Mouse (Mus musculus): ENCODE results near the gene Tshr. TPM values are rescaled to one million over a fixed set of nuclear protein-coding genes. Genes with fewer than 3 reads are reported as not detected.
A peak's percentile ranks its signal among the peaks of the same experiment; 100 is the strongest.
"Not testable (repeated sequence)": the region's sequence is repeated elsewhere in the genome, so short reads cannot be mapped to it uniquely, and the experiment has no call there.

Tshr gene
- polyA plus RNA-seq, 2 experiments, result 0.34 to 0.62 TPM

- no peak for DNase-seq (ENCODE audit: low spot score)
- Histone ChIP-seq H3K27ac (replicated peaks; ENCODE audit: low read depth, low read length) (no peak overlapping the region), H3K4me2 (replicated peaks; ENCODE audit: low read depth, low read length, severe bottlenecking) (no peak overlapping the region), H3K4me1 (ENCODE audit: control insufficient read depth, insufficient read depth, low read length) (no peaks in the 10 kb centered on the region), H3K36me3 (ENCODE audit: control insufficient read depth, insufficient read depth, low read length) (no peaks in the 10 kb centered on the region), H3K9me3 (ENCODE audit: control insufficient read depth, low read length) (no peaks in the 10 kb centered on the region), H3K27me3 (ENCODE audit: control insufficient read depth, insufficient read depth, low read length) (no peaks in the 10 kb centered on the region), H3K9ac (ENCODE audit: low read depth, low read length, severe bottlenecking) (no peak overlapping the region), H3K4me3 (replicated peaks; ENCODE audit: low read length) (no peak overlapping the region)
- WGBS, result 68% methylated on average over 6 of the region's 6 CpGs
- no peak for TF ChIP-seq POLR2A (IDR thresholded peaks at IDR 0.05; ENCODE audit: borderline replicate concordance, extremely low read depth, insufficient read depth, insufficient read length)
- no peak for ATAC-seq (ENCODE audit: low FRiP score, low read depth)
Measured at GRCm38 (mm10) chr12:91534514-91534913, 150.2 kb downstream of the Tshr start.

DNA sequence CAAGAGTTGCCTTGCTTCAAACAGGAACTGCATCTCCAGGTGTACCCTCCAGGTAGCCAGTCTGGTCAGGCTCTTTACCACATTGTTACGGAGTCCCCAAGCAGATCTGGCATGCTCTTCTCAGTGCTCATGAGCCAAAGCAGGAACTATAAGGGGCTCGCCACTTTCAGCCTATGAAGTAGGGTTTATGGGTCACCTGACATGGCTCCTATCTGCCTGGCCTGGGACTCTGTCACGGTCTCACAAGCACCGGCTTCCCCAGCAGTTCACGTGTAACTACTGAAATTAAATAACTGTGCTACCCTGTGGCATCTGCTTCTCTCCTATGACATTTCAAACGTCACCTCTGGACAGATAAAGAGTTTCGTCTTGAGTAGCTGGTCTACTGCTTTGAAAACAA lies 155.8 kb downstream of the Tshr start:
- Histone ChIP-seq H3K27ac (replicated peaks; ENCODE audit: low read depth, low read length) (no peak overlapping the region), H3K27me3 (ENCODE audit: control insufficient read depth, insufficient read depth, low read length) (no peaks in the 10 kb centered on the region), H3K4me1 (ENCODE audit: control insufficient read depth, insufficient read depth, low read length) (no peaks in the 10 kb centered on the region), H3K9ac (ENCODE audit: low read depth, low read length, severe bottlenecking) (no peak overlapping the region), H3K4me3 (replicated peaks; ENCODE audit: low read length) (no peak overlapping the region), H3K36me3 (ENCODE audit: control insufficient read depth, insufficient read depth, low read length) (no peaks in the 10 kb centered on the region), H3K4me2 (replicated peaks; ENCODE audit: low read depth, low read length, severe bottlenecking) (no peak overlapping the region), H3K9me3 (ENCODE audit: control insufficient read depth, low read length) (no peaks in the 10 kb centered on the region)
- DNase-seq (ENCODE audit: low spot score) (no peak), ATAC-seq (ENCODE audit: low FRiP score, low read depth) (no peak)
- TF ChIP-seq POLR2A (IDR thresholded peaks at IDR 0.05; ENCODE audit: borderline replicate concordance, extremely low read depth, insufficient read depth, insufficient read length), result no peak
- WGBS, result 83% methylated on average over 7 of the region's 7 CpGs

DNA sequence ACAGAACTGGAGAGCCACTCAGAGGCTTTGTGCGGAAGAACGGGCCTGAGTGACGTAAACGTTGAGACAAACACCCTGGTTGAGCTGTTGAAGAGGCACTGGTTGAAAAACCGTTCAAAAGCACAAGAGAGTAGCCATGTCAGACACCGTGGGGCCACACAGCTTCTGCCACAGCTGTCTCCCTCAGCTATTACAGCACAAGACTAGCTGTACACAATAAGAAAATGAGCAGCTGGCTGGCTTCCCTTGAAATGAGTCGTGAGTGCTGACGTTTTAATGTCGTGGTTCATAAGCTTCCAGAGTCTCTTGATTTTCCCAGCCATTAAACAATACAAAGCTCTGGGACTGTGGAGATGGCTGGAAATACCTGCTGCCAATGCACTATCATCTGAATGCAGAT lies 165.1 kb downstream of the Tshr start:
- no peak for TF ChIP-seq POLR2A (IDR thresholded peaks at IDR 0.05; ENCODE audit: borderline replicate concordance, extremely low read depth, insufficient read depth, insufficient read length)
- 75% methylated on average over 9 of the region's 9 CpGs for WGBS
- H3K36me3 ChIP-seq (ENCODE audit: control insufficient read depth, insufficient read depth, low read length), result no peaks in the 10 kb centered on the region
- no peak overlapping the region for H3K4me2 ChIP-seq (replicated peaks; ENCODE audit: low read depth, low read length, severe bottlenecking)
- H3K9ac ChIP-seq (ENCODE audit: low read depth, low read length, severe bottlenecking), result no peak overlapping the region
- no peak overlapping the region for H3K4me3 ChIP-seq (replicated peaks; ENCODE audit: low read length)
- no peaks in the 10 kb centered on the region for H3K27me3 ChIP-seq (ENCODE audit: control insufficient read depth, insufficient read depth, low read length)
- peaks cover 7% of the 10 kb centered on the region; the same call in 1 of the 2 replicates for H3K4me1 ChIP-seq (ENCODE audit: control insufficient read depth, insufficient read depth, low read length)
- H3K9me3 ChIP-seq (ENCODE audit: control insufficient read depth, low read length), result no peaks in the 10 kb centered on the region
- peak; percentile 51 for DNase-seq (ENCODE audit: low spot score)
- no peak for ATAC-seq (ENCODE audit: low FRiP score, low read depth)
- H3K27ac ChIP-seq (replicated peaks; ENCODE audit: low read depth, low read length), result no peak overlapping the region

DNA sequence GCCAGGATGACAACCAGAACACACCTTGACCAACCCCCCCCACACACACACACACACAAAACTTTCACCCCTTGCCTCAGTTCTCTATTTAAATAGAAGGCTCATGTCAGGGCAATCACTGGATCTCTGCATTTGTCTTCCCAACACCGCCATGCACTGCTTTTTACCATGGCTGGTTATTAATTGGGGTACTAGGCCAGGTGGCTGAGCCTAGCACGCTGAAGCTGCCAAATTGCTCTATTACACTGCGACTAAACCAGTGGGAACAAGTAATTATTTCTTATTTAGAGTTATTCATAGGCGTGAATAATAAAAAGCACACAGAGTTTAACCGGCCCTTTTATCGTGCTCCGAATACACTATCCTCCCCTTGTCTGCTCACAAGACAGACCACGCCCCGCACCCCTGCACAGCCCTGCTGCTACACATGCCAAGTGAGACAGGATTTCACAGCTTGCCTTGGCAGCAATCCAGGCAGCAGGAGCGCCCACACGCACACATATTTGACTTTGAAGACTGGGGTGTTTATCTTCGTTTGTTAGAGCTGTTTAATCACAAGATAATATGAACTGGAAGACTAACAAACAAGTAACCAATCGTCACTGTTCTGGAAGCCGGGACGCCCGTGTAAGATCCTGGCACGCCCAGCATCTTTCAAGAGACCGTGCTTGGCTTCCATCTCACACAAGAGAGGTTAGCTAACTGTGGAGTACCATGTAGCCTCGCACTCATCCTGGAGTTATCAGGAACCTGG lies 167.6 kb downstream of the Tshr start:
- Histone ChIP-seq H3K27me3 (ENCODE audit: control insufficient read depth, insufficient read depth, low read length) (no peaks in the 10 kb centered on the region), H3K4me2 (replicated peaks; ENCODE audit: low read depth, low read length, severe bottlenecking) (peak overlapping the region; percentile 22; the same call in 1 of the 2 replicates), H3K36me3 (ENCODE audit: control insufficient read depth, insufficient read depth, low read length) (0 out of 2 replicates have a peak, but pooled peaks cover 2% of the 10 kb centered on the region), H3K9ac (ENCODE audit: low read depth, low read length, severe bottlenecking) (no peak overlapping the region), H3K4me3 (replicated peaks; ENCODE audit: low read length) (no peak overlapping the region), H3K27ac (replicated peaks; ENCODE audit: low read depth, low read length) (no peak overlapping the region), H3K4me1 (ENCODE audit: control insufficient read depth, insufficient read depth, low read length) (peaks cover 7% of the 10 kb centered on the region; the same call in 1 of the 2 replicates), H3K9me3 (ENCODE audit: control insufficient read depth, low read length) (no peaks in the 10 kb centered on the region)
- 43% methylated on average over 19 of the region's 19 CpGs for WGBS
- TF ChIP-seq POLR2A (IDR thresholded peaks at IDR 0.05; ENCODE audit: borderline replicate concordance, extremely low read depth, insufficient read depth, insufficient read length), result no peak
- peak; percentile 72; the same call in 1 of the 2 replicates for ATAC-seq (ENCODE audit: low FRiP score, low read depth)
- peak; percentile 64 for DNase-seq (ENCODE audit: low spot score)

DNA sequence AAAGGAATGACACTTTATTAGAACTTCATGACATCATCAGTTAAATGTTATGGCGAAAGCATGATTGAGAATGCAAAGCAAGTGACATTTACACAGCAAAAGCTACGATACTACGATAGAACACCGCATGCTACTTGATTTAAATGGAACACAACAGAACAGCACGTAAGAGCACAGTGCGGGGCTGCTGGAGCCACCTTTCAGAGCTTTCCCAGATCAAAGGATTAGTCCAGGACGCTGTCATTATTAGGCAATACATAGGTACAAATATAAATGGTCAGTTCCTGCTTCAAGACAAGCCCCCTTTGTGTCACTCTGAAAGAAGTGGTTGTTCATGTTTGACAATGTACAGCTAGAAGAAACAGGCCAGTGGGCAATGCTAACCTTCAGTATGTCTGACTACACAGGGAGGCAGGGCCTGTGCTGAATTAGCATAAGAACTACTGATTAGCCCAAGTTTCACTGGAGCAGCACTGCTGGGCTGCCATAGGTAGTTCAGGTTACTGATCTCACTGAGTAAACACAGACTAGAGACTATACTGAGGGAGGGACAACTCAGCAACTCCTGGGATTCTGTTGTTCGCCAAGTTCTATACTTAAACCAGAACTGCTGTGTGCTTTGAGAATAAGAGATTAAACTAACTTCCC lies 173.1 kb downstream of the Tshr start:
- H3K27me3 ChIP-seq (ENCODE audit: control insufficient read depth, insufficient read depth, low read length); ATAC-seq (ENCODE audit: low FRiP score, low read depth); H3K9me3 ChIP-seq (ENCODE audit: control insufficient read depth, low read length); H3K27ac ChIP-seq (replicated peaks; ENCODE audit: low read depth, low read length); H3K4me3 ChIP-seq (replicated peaks; ENCODE audit: low read length); H3K9ac ChIP-seq (ENCODE audit: low read depth, low read length, severe bottlenecking); DNase-seq (ENCODE audit: low spot score); H3K4me2 ChIP-seq (replicated peaks; ENCODE audit: low read depth, low read length, severe bottlenecking); H3K4me1 ChIP-seq (ENCODE audit: control insufficient read depth, insufficient read depth, low read length): not testable (repeated sequence)
- peaks cover 14% of the 10 kb centered on the region for H3K36me3 ChIP-seq (ENCODE audit: control insufficient read depth, insufficient read depth, low read length)
- WGBS, result 83% methylated on average over 8 of the region's 8 CpGs

DNA sequence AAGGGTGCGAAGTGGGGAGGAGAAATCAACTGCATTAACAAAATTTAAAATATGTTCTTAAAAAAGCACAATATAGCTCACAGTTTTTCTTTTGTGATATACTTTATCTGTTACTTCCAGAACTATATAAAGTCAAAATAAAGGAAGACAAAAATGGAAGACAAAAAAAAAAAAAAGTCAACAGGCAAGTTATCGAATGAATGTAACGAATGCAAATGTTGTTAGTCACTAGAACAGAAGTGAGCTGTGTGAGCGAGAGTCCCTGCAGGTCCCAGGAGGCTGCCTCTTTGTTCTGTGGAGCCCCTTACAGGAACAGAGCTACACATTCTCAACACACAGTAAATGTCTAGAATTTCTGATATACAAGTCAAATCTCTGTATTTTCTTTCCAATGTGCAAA lies 173.8 kb downstream of the Tshr start:
- not testable (repeated sequence) for H3K9ac ChIP-seq (ENCODE audit: low read depth, low read length, severe bottlenecking); H3K9me3 ChIP-seq (ENCODE audit: control insufficient read depth, low read length); DNase-seq (ENCODE audit: low spot score); H3K4me1 ChIP-seq (ENCODE audit: control insufficient read depth, insufficient read depth, low read length); ATAC-seq (ENCODE audit: low FRiP score, low read depth); H3K27ac ChIP-seq (replicated peaks; ENCODE audit: low read depth, low read length); H3K27me3 ChIP-seq (ENCODE audit: control insufficient read depth, insufficient read depth, low read length); H3K4me3 ChIP-seq (replicated peaks; ENCODE audit: low read length); H3K4me2 ChIP-seq (replicated peaks; ENCODE audit: low read depth, low read length, severe bottlenecking)
- H3K36me3 ChIP-seq (ENCODE audit: control insufficient read depth, insufficient read depth, low read length), result peaks cover 21% of the 10 kb centered on the region
- WGBS, result 85% methylated on average over 4 of the region's 4 CpGs

All from limb, embryonic 14.5 days (tissue).